Mouse (Mus musculus) T-helper 2 cell (primary cell): Measurements from ENCODE around the gene Comp.

Source experiments
- in situ Hi-C: fragments of 300-600 bp; cut with MboI, MseI; formaldehyde crosslinking; loops from one replicate; pipeline ENCODE4 v1.15.1; 2025; ENCODE audit warnings: high pct_unique_total_duplicates

The Comp gene

DNA sequence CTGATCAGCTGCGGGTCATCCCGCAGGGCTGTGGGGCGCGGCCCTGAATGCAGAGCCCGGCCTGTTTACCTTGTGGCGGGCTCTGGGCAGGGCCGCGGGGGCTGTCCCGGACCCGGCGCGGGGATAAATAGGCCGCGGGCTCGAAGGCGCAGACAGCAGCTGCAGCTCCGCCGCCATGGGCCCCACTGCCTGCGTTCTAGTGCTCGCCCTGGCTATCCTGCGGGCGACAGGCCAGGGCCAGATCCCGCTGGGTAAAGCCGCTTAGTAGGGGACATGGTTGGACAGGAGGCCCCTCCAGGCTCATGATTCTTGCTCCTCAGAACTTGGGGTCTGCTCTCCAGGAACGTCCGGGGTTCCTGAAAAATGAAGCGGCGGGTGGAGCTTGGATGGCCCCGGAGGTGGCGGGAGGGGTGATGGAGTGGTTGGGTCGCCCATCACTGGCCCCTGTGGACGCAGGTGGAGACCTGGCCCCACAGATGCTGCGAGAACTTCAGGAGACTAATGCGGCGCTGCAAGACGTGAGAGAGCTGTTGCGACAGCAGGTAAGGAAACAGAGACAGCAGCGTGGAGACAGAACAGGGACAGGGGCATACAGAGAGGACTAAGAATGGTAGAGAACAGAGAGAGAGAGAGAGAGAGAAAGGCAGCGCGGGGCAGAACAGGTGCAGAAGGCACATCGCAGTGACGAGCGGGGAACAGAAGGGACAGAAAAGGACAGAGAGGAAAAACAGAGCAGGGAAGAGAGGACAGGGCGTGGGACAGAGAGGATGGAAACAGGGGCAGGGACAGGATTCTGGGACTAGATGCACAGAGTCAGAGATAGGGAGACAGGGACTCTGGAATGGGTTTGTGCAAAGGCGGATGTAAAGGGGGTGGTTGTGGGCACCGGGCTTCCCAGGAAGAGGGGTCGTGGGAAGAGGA lies at the start of gene Comp:
TSS of gene Comp (plus strand) at position 162 of the 921 bp plus-strand sequence.
- in situ Hi-C loops, result loop anchor here (25.0 kb wide), 1 partner anchor 1089 kb away; the partner anchor contains the start of genes Abhd8, Dda1 and Mrpl34

DNA sequence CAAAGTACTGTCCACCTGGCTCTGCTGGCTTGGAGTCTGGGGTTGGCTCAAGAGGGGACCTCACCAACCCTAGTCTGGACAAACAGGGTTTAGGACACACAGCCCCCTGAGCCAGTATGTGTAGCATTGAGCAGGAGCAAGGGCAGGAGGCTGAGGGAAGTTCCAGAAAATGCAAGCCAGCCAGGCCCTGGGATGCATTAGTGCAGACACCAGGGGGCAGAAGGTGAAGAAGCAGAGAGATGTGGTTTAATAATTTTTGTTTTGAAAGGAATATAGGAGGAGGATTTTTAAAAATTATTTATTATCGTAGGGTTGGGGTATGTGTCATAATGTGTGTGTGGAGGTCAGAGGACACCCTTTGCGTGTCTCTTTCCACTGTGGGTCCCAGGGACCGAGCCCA lies 49.6 kb upstream of the Comp start:
- in situ Hi-C loops, result no loop called here

DNA sequence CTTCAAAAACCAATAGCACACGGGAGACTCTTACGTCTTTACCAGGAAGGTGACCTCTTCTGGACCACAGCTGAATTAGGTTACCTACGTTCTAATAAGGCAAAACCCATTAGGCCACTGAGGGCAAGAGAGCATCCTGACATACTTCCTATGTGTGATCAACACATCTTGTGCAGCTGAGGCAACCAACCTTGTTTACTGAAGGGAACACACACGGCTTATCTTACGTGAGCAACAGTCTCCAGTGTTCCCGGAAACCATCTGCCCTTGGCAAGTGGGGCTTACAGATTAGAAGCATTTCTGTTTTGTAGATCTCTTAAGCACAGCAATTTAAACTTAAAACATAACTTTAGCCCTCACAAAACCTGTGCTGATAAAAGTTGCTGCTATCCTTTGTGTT lies 45.8 kb upstream of the Comp start:
- in situ Hi-C loops, result no loop called here

DNA sequence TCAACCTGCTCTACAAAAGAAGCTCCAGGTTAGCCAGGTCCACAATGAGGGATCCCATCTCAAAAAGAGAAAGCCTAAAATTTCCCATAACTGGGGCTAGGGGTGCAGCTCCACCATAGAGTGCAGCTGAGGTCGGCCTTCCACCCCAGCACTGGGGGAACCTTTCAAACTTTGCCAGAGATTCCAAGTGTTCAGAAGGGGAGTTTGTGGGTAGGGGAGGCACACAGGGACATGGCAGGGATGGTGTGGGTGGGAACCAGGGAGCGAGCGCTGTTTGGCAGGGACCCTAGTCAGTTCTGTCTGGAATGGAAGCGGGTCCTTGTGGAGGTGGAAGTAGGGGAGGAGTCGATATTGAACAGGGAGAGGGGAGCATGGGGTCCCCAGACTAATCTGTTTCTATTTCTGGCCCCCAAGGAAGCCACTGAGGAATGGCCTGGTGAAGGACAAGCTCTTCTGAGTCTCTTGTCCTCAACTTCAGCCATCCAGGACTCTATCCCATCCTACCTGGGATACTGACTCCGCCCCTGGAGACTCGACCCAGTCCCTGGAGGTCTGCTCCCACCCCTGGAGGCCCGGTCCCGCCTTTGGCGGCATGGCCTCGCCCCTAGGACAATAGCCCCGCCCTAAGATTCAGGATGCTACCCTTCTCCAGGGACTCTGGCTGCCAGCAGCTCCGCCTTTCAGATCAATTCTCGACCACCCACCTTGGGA lies 44.1 kb upstream of the Comp start, which contains the start of gene Gdf1:
TSS of gene Gdf1 (plus strand) at position 694 of the 711 bp plus-strand sequence.
- in situ Hi-C loops, result no loop called here

DNA sequence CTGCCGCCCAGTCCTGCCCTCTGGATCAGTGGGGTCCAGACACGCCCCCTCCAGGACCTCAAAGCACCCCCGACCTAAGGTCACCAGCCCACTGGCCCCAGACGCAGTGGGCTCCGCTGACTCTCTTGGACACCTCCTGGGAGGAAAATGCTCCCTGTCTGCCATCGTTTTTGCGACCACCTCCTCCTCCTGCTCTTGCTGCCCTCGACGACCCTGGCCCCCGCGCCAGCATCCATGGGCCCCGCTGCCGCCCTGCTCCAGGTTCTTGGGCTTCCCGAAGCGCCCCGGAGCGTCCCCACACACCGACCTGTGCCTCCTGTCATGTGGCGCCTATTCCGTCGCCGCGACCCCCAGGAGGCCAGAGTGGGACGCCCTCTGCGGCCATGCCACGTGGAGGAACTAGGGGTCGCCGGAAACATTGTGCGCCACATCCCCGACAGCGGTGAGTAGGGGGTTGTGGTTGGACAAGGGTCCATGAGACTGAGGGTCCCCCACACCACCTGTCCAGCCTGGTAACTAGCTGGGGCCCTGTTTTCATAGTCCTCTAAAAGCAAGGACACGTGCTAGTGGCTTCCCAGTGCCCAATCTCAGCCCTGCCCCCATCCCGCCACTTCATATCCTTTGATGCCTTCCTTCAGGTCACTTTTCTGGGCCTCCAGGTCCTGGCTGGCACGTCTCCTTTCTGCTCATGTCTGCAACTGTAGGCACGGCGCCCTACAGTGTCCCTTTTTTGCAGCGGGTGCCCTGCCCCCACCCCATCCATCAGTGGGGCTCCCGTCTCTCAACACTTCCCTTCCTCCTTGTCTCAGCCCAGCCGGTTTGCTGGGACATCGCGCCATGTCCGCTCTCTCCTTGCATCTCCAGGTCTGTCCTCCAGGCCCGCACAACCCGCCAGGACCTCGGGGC lies 43.3 kb upstream of the Comp start:
- in situ Hi-C loops, result no loop called here

DNA sequence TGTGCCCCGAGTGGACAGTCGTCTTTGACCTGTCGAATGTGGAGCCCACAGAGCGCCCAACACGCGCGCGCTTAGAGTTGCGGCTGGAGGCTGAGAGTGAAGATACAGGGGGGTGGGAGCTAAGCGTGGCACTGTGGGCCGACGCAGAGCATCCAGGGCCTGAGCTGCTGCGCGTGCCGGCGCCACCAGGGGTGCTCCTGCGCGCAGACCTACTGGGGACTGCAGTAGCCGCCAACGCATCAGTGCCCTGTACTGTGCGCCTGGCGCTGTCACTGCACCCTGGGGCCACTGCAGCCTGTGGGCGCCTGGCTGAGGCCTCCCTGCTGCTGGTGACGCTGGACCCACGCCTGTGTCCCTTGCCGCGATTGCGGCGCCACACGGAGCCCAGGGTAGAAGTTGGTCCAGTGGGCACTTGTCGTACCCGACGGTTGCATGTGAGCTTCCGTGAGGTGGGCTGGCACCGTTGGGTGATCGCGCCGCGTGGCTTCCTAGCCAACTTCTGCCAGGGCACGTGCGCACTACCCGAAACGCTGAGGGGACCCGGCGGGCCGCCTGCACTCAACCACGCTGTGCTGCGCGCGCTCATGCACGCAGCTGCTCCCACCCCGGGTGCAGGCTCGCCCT lies 42.5 kb upstream of the Comp start:
- in situ Hi-C loops, result no loop called here

DNA sequence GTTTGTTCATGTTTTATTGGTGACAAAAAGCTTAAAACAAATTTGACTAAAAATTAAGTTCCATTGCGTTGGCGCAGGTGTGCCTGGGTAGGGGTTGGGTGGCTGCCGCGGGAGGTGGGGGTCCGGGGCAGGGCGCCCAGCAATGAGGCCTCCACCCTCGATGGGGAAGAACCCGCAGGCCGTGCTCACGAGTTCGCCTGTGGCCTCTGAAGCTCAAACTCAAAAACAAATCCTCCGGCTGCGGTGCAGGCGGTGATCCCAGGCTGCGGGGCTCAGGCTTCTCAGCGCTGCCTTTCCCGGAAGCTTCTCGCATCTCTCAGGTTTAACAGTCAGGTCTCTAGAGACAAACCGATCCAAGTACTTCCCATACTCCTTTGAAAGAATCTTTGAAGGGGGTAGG lies 41.8 kb upstream of the Comp start:
- in situ Hi-C loops, result no loop called here

DNA sequence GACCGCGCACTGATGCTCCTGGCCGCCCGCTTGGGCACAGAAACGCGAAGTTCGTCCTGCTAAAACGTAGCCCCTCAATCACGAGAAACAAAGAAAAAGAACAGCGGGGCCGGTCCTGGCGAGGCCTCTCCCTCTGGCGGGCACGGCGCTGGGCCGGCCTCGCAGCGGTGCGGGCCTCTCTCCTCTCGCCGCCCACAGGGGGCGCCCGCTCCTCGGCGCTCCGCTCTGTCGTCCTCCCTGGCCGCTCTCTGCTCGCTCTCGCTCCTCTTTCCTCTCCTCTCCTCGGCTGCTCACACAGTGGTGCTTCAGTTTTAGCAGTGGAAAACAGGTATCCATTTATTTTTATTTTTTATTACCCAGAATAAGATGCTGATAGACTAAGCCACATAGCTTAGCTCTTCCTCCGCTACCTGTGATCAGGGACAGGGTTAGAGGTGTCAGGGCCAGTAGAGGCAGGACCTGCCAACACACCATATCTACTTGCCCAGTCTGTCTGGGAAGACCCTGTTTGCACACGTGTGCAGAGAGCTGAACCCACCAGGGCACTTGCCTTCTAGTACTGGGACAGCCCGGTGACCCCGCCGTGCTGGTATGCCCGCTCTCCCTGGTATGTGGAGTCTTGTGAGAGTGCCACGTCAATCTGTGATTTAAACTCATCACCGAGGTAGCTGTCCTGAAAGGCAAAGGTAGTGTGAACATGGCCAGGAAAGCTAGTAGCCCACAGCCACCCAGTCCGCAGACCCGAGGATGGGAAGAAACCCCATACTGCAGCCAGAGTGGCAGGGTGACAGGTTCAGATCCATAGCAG lies 41.1 kb upstream of the Comp start:
- in situ Hi-C loops, result no loop called here

DNA sequence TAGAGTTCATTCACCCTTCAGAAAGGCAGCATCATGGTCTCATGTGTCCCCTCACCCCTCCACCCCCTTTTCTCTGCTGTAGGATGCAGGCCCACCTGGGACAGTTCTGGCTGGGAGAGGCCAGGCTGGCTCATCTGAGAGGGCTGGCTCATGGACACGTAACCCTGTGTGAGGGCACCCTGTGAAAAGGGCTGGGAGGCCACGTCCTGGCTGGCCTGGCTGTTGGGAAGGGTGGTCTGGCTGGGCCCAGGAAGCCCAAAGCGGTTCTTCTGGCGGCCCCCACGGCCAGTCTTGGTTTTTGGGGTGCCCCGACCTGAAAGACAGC lies 40.5 kb upstream of the Comp start:
- in situ Hi-C loops, result no loop called here

DNA sequence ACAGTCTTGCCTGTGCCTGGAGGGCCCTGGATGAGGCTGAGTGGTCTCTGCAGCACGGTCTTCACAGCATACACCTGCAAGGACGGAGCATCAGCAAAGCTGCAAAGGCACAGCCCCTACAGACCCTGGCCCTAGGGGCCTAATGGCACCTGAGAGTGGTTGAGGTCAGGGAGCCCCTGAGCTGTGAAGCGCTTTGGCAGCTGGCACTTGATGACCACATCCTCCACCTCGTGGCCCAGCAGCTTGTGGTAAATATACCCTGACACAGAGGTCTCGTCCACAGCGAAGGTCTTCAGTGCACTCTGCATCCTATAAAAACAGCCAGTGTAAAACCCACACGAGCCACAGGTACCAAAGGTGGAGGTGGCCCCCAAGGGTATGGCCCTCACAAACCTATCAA lies 34.4 kb upstream of the Comp start:
- in situ Hi-C loops, result no loop called here

DNA sequence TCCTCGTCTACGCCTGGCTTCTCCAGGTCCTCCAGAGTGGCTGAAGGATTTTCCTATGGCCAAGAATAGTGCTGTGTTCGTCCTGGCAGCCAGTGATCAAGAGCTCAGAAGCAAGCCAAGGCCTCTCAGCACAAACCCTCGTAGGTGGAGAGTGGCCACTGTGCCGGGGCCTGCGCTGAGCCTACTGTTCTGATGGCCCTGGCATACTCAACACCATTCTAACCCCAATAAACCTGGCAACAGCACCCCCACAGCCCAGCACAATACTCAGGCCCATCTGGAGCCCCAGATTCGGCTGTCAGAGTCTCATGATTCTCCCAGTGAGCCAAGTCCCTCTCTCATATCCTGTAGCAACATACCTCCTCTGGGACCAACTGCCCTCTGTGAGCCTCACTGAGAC lies 32.7 kb upstream of the Comp start:
- in situ Hi-C loops, result no loop called here

DNA sequence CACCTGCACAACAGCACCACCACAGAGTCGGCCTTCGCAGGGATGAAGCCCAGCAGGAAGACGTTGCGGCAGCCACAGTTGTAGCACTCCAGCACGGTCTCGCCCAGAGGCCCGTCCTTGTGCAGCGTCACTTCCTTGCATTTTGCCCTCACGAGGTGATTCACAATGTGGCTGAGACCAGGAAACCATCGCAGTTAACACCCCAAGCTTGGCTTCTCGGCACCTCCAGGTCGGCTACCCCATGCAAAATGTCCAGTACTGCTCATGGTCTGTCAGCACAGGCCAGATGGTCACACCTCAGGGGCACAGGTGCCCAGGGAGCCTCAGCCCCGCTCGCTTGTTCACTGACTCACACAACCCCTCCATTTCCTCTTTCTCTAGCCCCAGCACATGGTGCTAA lies 31.4 kb upstream of the Comp start:
- in situ Hi-C loops, result no loop called here

DNA sequence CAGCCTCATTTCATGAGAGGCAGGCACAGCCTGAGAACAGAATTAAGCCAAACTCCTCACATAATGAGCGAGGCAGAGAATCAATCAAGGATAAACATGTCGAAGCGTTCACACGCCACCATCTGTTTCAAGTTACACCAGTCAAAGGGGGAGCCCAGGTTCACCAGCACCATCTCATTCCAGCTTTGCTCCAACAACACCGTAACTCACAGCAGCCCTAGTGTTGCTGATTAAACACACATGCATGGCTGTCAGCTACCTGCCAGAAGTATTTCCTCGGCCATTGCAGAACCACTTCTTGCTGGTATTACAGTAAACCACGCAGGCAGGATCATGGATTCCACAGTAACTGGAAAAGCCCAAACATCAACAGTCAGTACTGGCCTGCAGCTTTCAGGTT lies 30.3 kb upstream of the Comp start:
- in situ Hi-C loops, result no loop called here

DNA sequence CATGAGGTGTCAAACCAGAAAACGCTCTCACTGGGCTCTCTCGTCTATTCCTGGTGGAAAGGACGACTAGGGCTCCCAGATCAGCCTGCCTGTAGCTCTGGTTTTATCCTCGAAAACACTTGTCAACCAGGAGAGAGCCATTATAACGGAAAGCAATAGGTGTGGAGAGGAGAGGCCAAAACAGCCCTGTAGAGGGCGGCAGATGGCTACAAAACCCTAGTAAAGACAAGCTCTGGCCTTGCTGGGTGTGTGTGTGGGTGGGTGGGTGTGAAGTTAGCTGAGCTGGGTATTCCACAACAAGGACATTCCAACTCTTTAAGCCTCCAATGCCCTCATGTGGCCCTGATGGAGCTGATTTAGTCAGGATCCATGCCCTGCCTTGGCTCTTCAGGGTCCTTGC lies 29.7 kb upstream of the Comp start:
- in situ Hi-C loops, result no loop called here

DNA sequence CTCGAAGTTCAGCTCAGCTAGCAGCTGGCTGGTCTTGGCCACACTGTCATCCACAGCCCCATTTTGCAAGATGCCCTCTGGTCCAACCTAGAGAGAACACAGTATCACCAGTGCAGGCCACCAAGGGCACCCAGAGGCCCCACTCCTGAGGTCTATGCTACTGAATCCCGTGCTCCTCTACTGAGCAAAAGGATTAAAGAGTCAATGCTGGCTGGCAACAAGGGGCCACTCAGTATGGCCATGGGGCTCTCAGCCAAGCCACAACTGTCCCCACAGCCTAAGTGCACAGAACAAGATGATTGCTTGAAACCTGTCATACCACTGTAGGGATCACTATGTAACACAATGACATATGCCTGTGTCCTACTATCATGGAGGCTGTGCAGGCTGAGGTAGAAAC lies 29.1 kb upstream of the Comp start:
- in situ Hi-C loops, result no loop called here

DNA sequence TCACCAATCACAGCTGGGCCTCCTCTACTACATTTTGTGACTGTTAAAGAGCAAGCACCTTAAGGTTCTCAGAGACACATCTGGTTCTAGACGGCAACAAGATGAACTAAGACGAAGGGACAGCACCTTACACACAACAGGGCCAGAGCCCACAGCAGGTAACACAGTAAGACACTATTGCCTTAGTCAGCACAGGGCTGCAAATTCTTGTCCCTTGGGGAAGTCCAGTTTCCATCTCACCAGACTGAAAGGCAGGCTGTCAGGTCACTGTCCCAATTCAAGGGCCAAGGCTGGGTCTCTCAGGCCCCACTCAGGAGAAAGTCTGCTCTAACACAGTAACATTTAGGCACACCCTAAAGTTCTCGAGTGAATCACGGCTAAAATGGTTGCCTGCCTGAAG lies 25.9 kb upstream of the Comp start:
- in situ Hi-C loops, result no loop called here

DNA sequence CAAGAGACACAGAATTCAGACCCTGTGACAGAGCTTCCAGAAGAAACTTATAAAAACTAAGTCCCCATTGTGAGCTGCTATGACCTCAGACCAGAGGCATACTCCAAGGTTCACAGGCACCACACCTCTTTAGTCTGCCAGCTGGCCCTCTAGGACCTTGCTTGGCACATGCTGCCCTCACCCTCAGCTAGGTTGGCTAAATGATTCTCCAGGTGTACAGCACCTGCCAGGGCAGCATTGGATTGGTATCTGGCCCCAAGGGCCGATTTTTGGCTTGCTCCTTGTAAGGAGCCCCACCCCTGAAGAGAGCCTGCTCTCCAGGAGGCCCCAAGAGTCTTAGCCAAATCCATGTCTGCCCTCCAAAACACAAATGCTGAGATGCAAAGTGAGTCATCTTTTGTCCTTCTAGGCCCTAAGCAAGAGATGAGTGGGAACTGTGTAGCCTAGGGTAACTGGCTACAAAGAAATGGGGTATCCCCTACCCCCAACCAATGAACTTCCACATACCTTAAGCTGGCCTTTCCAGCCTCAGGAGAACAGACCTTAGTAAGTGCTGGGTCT lies 25.4 kb upstream of the Comp start:
- in situ Hi-C loops, result no loop called here

DNA sequence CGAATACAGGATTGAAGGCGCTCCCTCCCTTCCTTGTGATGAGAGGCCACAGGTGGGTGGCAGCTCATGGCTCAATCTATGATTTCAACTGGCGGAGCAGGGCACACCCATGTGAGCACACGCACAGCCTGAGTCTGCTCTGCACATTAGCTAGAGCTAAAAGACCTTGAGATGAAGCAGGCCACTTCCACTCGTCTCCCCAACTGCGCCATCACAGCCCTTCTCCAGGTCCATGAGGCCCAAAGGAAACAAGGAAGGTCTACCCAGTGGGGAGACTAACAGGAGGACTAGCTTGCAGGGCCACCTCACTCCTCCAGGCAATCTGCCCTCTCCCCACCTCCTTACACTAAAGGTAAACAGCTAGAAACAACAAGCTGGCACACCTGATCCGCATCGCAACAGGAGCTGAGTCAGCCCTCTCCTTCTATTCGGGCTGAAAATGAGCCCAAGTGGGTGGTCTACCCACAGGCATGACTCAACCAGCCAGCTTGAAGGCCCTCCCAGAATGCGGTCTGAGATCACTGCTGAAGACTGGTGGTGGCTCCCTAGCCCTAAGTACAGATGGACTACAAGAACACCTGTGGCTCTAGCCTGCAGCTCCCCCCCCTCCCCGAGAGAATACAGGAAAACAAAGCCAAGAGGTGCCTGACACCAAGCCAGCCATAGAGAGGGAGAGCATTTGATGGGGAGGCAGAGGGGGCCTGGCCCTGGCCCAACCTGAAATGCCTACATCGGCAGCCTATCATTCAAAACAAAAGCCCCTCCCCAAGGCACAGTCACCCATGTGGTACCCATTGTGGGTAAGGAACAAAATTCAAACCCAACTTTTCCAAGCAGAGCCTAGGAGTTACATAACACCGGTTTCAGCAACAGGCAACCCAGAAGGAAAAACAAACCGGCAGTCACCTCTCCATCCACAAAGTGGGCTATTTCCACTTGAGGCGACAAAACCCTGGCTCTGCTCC lies 22.0 kb upstream of the Comp start:
- in situ Hi-C loops, result loop anchor here (25.0 kb wide), 1 partner anchor 1111 kb away; the partner anchor contains the start of genes Abhd8, Dda1 and Mrpl34

DNA sequence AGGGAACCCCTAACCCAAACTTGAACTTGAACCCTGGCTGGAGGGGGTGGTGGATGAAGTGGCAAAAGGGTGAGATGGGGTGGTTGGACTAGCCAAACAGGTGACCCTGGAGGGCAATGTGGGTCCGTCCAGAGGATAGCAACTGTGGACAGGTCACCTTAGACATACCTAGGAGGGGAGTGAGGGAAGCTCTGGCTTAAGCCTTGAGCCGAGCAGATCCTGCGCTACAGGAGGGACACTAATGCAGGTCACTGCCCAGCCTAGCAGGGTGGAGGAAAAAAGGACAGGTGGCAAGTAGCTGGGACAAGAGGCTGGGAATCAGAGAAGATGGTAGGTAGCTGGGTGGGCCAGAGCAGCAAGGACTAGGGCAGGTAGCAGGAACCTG lies 21.4 kb upstream of the Comp start:
- in situ Hi-C loops, result loop anchor here (25.0 kb wide), 1 partner anchor 1110 kb away; the partner anchor contains the start of genes Abhd8, Dda1 and Mrpl34
